Mouse (Mus musculus): ENCODE measurements around the gene Trp53rka. TPM values are rescaled to one million over a fixed set of nuclear protein-coding genes. Genes with fewer than 3 reads are reported as not detected.
A peak's percentile ranks its signal among the peaks of the same experiment; 100 is the strongest.

Gene Trp53rka
- total and polyA plus RNA-seq, 2 experiments from 2014 or later: 14.4 to 22.4 TPM

- Histone ChIP-seq H3K27me3 (ENCODE audit: control insufficient read depth, insufficient read depth, low read length) (peaks cover 31% of the 10 kb centered on the region), H3K27ac (ENCODE audit: low read depth) (no peak overlapping the region), H3K4me3 (ENCODE audit: low read depth, low read length) (no peak overlapping the region), H3K9ac (replicated peaks; ENCODE audit: low read depth, low read length) (no peak overlapping the region), H3K4me1 (ENCODE audit: control insufficient read depth, insufficient read depth) (peaks cover 3% of the 10 kb centered on the region; the same call in 1 of the 2 replicates), H3K36me3 (replicated peaks; ENCODE audit: control insufficient read depth, insufficient read depth, low read length) (no peaks in the 10 kb centered on the region), H3K4me2 (ENCODE audit: low read depth, low read length) (no peak overlapping the region), H3K9me3 (replicated peaks; ENCODE audit: control insufficient read depth, low read length) (no peaks in the 10 kb centered on the region)
- no peak for TF ChIP-seq EP300 (IDR thresholded peaks at IDR 0.05; ENCODE audit: low read depth)
- no peak for TF ChIP-seq CTCF (IDR thresholded peaks at IDR 0.05; ENCODE audit: low read depth)
- ATAC-seq (ENCODE audit: insufficient read depth, low read depth) (no peak), DNase-seq (ENCODE audit: low spot score) (no peak)
- 75% methylated on average over 11 of the region's 11 CpGs for WGBS
These were observed 21.2 kb downstream of the Trp53rka start for GRCm38 (mm10) chr2:165471943-165472342.

- Histone ChIP-seq H3K9me3 (replicated peaks; ENCODE audit: control insufficient read depth, low read length) (no peaks in the 10 kb centered on the region), H3K4me3 (ENCODE audit: low read depth, low read length) (no peak overlapping the region), H3K4me1 (ENCODE audit: control insufficient read depth, insufficient read depth) (peaks cover 3% of the 10 kb centered on the region; the same call in 1 of the 2 replicates), H3K4me2 (ENCODE audit: low read depth, low read length) (no peak overlapping the region), H3K27ac (ENCODE audit: low read depth) (no peak overlapping the region), H3K36me3 (replicated peaks; ENCODE audit: control insufficient read depth, insufficient read depth, low read length) (no peaks in the 10 kb centered on the region), H3K9ac (replicated peaks; ENCODE audit: low read depth, low read length) (no peak overlapping the region), H3K27me3 (ENCODE audit: control insufficient read depth, insufficient read depth, low read length) (peaks cover 31% of the 10 kb centered on the region)
- 0 out of 2 replicates have a peak, but pooled peaks have one; percentile 9 for TF ChIP-seq CTCF (IDR thresholded peaks at IDR 0.05; ENCODE audit: low read depth)
- no peak for TF ChIP-seq EP300 (IDR thresholded peaks at IDR 0.05; ENCODE audit: low read depth)
- WGBS: 25% methylated on average over 5 of the region's 5 CpGs
- DNase-seq (ENCODE audit: low spot score) (no peak), ATAC-seq (ENCODE audit: insufficient read depth, low read depth) (no peak)
These were observed 23.0 kb downstream of the Trp53rka start for GRCm38 (mm10) chr2:165470167-165470566.

- ATAC-seq (ENCODE audit: insufficient read depth, low read depth) (peak; percentile 80), DNase-seq (ENCODE audit: low spot score) (peak; percentile 33)
- TF ChIP-seq EP300 (IDR thresholded peaks at IDR 0.05; ENCODE audit: low read depth) (no peak), CTCF (IDR thresholded peaks at IDR 0.05; ENCODE audit: low read depth) (no peak)
- Histone ChIP-seq H3K36me3 (replicated peaks; ENCODE audit: control insufficient read depth, insufficient read depth, low read length) (no peaks in the 10 kb centered on the region), H3K4me1 (ENCODE audit: control insufficient read depth, insufficient read depth) (peaks cover 3% of the 10 kb centered on the region; the same call in 1 of the 2 replicates), H3K4me2 (ENCODE audit: low read depth, low read length) (no peak overlapping the region), H3K27ac (ENCODE audit: low read depth) (no peak overlapping the region), H3K27me3 (ENCODE audit: control insufficient read depth, insufficient read depth, low read length) (peaks cover 24% of the 10 kb centered on the region), H3K9me3 (replicated peaks; ENCODE audit: control insufficient read depth, low read length) (no peaks in the 10 kb centered on the region), H3K4me3 (ENCODE audit: low read depth, low read length) (no peak overlapping the region), H3K9ac (replicated peaks; ENCODE audit: low read depth, low read length) (no peak overlapping the region)
- WGBS: 37% methylated on average over 15 of the region's 15 CpGs
These were observed 25.2 kb downstream of the Trp53rka start for GRCm38 (mm10) chr2:165467824-165468452.

- Histone ChIP-seq H3K9ac (replicated peaks; ENCODE audit: low read depth, low read length) (no peak overlapping the region), H3K4me3 (ENCODE audit: low read depth, low read length) (no peak overlapping the region), H3K4me2 (ENCODE audit: low read depth, low read length) (no peak overlapping the region), H3K4me1 (ENCODE audit: control insufficient read depth, insufficient read depth) (no peaks in the 10 kb centered on the region), H3K36me3 (replicated peaks; ENCODE audit: control insufficient read depth, insufficient read depth, low read length) (no peaks in the 10 kb centered on the region), H3K27ac (ENCODE audit: low read depth) (no peak overlapping the region), H3K9me3 (replicated peaks; ENCODE audit: control insufficient read depth, low read length) (no peaks in the 10 kb centered on the region), H3K27me3 (ENCODE audit: control insufficient read depth, insufficient read depth, low read length) (peaks cover 19% of the 10 kb centered on the region; the same call in 1 of the 2 replicates)
- no peak for DNase-seq (ENCODE audit: low spot score)
- TF ChIP-seq CTCF (IDR thresholded peaks at IDR 0.05; ENCODE audit: low read depth) (no peak), EP300 (IDR thresholded peaks at IDR 0.05; ENCODE audit: low read depth) (no peak)
- 31% methylated on average over 7 of the region's 7 CpGs for WGBS
- no peak for ATAC-seq (ENCODE audit: insufficient read depth, low read depth)
These were observed 33.5 kb downstream of the Trp53rka start for GRCm38 (mm10) chr2:165459663-165460062.

- H3K4me2 ChIP-seq (ENCODE audit: low read depth, low read length): no peak overlapping the region
- 57% methylated on average over 5 of the region's 5 CpGs for WGBS
- TF ChIP-seq EP300 (IDR thresholded peaks at IDR 0.05; ENCODE audit: low read depth) (no peak), CTCF (IDR thresholded peaks at IDR 0.05; ENCODE audit: low read depth) (no peak)
- DNase-seq (ENCODE audit: low spot score): no peak
- H3K27me3 ChIP-seq (ENCODE audit: control insufficient read depth, insufficient read depth, low read length): peaks cover 13% of the 10 kb centered on the region; the same call in 1 of the 2 replicates
- no peaks in the 10 kb centered on the region for H3K9me3 ChIP-seq (replicated peaks; ENCODE audit: control insufficient read depth, low read length)
- H3K27ac ChIP-seq (ENCODE audit: low read depth): no peak overlapping the region
- no peaks in the 10 kb centered on the region for H3K4me1 ChIP-seq (ENCODE audit: control insufficient read depth, insufficient read depth)
- H3K4me3 ChIP-seq (ENCODE audit: low read depth, low read length): no peak overlapping the region
- no peaks in the 10 kb centered on the region for H3K36me3 ChIP-seq (replicated peaks; ENCODE audit: control insufficient read depth, insufficient read depth, low read length)
- no peak overlapping the region for H3K9ac ChIP-seq (replicated peaks; ENCODE audit: low read depth, low read length)
- no peak for ATAC-seq (ENCODE audit: insufficient read depth, low read depth)
These were observed 34.9 kb downstream of the Trp53rka start for GRCm38 (mm10) chr2:165458189-165458588.

GRCm38 (mm10) chr2:165456710-165457109 is 36.4 kb downstream of the Trp53rka start:
- Histone ChIP-seq H3K4me1 (ENCODE audit: control insufficient read depth, insufficient read depth) (no peaks in the 10 kb centered on the region), H3K9ac (replicated peaks; ENCODE audit: low read depth, low read length) (no peak overlapping the region), H3K9me3 (replicated peaks; ENCODE audit: control insufficient read depth, low read length) (no peaks in the 10 kb centered on the region), H3K36me3 (replicated peaks; ENCODE audit: control insufficient read depth, insufficient read depth, low read length) (no peaks in the 10 kb centered on the region), H3K4me3 (ENCODE audit: low read depth, low read length) (no peak overlapping the region), H3K27ac (ENCODE audit: low read depth) (no peak overlapping the region), H3K27me3 (ENCODE audit: control insufficient read depth, insufficient read depth, low read length) (peaks cover 9% of the 10 kb centered on the region; the same call in 1 of the 2 replicates), H3K4me2 (ENCODE audit: low read depth, low read length) (no peak overlapping the region)
- no peak for TF ChIP-seq EP300 (IDR thresholded peaks at IDR 0.05; ENCODE audit: low read depth)
- TF ChIP-seq CTCF (IDR thresholded peaks at IDR 0.05; ENCODE audit: low read depth): no peak
- DNase-seq (ENCODE audit: low spot score) (no peak), ATAC-seq (ENCODE audit: insufficient read depth, low read depth) (no peak)
- 65% methylated on average over 2 of the region's 2 CpGs for WGBS

Measured in heart, postnatal 0 days (tissue).